Mouse (Mus musculus): ENCODE measurements around the gene Fto.
A peak's percentile ranks its signal among the peaks of the same experiment; 100 is the strongest.

The Fto gene

DNA sequence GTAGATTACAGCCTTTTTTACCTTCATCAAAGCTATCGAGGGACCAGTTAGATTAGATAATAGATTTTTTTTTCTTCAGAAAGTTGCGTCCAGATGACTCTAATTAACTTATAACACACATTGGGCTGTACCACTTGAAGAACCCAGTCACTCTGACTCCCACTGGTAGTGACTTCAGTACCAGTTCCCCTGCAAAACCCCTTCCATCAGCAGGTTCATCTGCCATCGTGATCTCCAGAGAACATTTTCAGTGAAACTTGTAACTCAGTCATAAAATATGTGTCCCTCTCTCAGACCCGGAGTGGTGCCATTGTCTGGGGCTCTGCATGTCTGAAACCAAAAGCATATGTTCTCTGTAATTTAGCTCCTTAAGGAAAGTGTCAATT is 211.5 kb downstream of the Fto start:
- no peak for DNase-seq (ENCODE audit: low spot score in 2 of 2)

DNA sequence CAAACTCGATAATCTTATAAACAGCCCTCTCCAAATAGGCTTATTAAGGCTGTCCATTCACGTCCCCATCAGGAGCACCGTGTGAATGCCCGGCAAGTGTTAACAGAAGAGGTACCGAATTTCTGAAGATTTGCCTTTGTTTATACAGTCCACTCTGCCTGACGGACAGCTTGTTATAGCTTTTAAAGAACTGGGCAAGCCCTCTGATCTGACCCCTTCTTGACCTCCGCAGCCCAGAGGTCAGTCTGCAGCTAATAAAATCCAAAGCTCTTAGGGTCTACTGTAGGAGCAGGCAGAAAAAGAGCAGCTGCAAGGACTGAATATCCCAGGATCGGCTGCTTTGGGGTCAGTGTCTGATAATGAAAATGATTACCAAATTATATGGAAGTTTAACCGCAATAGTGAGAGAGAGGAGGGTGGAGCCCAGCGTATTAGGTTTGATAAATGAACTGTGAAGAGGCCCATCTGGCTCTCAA is 212.1 kb downstream of the Fto start:
- DNase-seq (ENCODE audit: low spot score in 2 of 2): no peak

DNA sequence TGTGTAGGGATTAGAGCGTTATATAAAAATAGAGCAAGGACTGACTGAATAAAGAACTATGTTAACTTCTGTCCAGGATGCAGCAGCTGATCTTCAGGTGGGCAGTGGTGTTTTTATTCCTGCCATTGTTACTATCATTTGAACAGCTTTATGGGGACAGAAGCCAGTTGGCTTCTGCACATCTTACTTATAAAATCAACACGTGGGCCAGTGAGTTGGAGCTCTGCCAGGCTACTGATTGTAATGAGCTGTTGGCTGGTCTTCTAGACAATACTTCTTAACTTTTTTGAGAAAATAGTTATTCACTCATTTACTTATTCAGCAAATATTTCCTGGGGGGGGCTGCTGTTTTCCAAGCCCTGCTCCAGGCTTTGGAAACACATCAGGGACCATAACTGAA is 215.6 kb downstream of the Fto start:
- no peak for DNase-seq (ENCODE audit: low spot score in 2 of 2)

DNA sequence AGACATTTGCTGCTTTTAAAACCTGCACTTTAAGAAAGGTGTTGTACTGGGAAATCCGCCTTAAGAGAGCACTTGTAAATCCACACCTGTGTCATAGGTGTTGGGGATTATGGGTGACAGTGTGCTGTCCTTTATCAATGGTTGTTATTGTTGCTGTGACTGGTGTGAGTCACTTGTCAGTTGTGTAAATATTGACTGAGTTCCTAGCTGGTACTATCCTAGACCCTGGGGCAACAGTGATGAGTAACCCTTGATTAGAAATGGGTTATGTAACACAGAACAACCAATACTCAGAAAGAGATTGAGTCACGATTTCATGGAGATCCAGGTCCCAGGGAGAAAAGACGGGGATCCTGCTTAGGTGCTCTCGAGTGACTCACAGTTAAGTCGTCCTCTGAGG is 216.4 kb downstream of the Fto start:
- DNase-seq (ENCODE audit: low spot score in 2 of 2): no peak

DNA sequence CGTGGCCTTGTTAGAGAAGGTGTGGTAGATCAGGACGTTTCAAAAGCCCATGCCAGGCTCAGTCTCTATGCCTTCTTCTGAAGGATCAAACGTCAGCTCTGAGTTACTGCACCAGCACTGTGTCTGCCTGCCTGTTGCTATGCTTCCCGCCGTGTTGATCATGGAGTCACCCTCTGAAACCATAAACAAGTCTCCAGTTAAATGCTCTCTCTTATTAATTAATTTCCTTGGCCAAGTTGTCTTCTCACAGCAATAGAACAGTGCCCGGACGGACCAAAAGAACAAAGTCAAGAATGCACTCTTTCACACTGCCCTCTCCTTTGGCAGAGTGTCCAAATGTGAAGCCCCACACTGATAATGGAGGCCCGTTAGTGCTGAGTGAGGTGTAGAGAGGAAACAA is 217.3 kb downstream of the Fto start:
- no peak for DNase-seq (ENCODE audit: low spot score in 2 of 2)

DNA sequence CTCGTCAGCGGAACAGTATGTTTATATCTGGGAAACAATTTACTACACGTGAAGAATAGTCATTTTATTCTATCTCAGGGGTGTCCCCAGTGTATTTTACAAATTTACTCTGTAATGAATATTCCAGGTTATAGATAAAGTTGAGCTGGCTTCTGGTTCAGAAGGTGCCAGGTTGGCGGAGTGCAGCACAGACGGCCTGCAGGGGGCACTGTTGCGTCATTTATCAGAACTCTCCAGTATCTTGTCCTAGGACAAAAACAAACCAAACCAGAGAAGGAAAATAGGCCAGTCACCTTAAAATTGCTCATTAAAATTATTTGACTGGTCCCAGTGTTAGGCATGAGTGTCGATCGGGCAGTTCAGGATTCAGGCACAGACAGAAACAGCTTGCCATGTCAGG is 218.6 kb downstream of the Fto start:
- peak; percentile 48 to 81 for DNase-seq (ENCODE audit: low spot score in 2 of 2)

DNA sequence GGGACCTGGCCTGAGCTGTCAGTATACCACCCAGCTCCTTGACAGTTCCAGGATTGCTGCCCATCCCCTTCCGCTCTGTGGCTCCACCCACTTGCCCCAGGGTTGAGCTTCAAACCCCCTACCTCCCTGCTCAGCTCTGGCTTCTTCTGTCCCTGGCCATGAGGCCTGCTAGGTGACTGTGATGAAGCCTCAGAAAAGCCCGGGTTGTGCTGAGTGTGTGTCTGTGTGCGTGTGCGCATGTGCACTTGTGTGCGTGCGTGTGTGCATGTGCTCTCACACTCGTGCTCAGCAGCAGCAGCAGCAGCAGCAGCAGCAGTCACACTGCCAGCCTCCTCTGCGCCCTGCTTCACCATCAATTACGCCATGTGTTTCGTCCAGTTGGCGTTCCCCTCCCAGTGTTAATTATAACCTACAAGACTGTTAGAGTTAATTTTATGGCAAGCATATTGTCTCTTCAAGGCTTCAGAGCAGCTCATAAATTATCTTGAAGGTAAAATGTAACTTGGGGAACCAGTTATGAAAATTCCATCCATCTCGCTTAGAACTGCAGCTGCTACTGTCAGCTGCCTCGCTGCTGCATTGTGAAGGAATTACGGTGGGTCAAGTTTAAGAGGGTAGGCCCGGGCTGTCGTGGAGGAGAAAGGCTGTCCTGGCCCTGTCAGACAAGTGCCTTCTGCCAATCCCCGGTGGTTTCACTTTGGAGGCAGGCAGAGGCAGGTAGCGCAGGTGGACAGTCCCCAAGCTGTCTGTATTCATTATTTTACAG is 219.5 kb downstream of the Fto start:
- DNase-seq (ENCODE audit: low spot score in 2 of 2): no peak

DNA sequence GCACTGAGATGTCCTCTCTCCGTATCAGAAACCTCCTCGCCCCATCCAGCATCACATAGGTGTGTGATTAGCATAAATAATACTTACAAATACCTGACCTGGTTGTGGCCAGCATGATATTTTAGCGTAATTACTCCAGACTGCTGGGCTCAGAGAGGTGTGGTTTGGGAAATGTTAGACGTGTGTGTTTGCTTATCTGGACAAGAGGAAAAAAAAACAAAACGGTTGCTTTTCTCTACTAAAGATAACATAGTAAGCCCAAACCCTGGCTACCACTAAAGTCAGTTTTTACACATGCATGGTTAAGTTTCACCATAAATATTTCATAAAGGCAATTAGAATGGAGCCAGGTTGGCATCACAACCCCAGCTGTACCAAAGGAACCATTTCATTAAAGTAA is 221.4 kb downstream of the Fto start:
- no peak for DNase-seq (ENCODE audit: low spot score in 2 of 2)

DNA sequence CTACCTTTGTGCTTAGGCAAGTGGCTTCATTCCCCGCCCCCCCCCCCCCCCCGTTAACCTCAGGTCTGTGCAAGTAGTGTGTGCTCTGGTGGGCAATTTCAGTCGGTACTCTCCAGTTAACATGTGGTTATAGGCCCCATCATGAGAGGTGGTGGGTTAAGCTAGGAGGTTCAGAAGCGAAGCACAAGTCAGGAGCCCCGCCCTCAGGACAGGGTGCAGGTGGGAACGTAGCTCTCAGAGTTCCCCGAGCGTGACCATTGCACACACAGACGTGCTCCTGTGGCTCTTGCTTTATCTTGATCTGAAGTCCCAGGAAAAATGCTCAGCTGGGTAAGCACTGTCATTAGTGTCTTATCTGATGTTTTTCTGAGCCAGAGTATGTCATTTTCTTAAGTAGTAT is 224.8 kb downstream of the Fto start:
- no peak for DNase-seq (ENCODE audit: low spot score in 2 of 2)

DNA sequence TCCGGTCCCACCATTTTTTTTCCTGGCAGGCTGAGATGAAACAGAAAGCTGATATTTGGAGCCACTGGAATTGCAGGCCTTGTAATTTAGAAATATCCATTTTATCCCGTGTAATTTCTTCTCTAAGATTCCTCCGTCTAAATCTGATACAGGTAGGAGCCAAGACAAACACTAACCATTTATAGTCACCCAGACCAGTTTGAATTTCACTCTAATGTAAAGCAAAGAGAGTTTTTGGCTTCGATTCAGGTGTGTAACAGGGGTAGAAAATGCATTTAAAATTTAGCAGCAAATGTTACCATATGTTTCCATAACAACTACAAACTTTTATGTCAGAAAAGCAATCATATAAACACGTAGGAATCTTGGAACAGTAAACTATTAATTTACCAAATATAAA is 225.6 kb downstream of the Fto start:
- DNase-seq (ENCODE audit: low spot score in 2 of 2): no peak

DNA sequence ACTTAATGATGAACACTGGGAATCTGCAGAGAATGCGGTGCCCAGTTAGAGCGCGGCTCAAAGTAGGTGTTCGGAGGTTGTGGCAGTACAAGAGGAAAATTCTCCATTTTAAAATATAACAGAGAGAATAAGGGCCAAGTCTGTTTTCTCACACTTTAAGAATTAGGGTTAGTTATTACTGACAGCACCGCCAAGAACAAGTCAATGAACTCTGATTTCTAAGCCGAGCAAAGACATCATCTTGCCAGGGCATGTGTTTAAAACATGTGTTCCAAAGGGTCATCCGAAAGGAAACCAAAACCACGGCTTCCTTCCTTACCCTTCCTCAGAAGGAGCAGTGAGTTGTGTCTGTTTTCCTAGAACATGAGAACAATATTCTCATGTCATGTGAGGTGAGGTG is 226.3 kb downstream of the Fto start:
- DNase-seq (ENCODE audit: low spot score in 2 of 2): no peak

DNA sequence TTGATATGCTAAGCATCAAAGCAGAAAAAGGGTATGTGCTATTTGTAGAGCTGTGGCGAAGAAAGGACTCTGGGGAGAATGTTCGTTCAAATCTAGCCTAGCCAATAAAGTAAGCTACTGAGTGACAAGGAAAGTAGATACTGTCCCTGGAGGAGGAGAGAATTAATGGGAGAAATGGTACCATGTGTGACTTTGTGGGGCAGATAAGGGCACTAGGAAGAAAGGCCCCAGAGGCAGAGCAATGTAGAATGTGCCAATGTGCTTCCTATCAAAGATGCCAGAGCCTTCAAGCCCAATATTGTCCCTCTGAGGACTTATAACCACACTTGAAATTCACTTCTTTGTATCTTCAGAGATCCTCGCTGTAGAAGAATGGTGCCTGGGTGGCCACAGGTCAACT is 227.9 kb downstream of the Fto start:
- no peak for DNase-seq (ENCODE audit: low spot score in 2 of 2)

DNA sequence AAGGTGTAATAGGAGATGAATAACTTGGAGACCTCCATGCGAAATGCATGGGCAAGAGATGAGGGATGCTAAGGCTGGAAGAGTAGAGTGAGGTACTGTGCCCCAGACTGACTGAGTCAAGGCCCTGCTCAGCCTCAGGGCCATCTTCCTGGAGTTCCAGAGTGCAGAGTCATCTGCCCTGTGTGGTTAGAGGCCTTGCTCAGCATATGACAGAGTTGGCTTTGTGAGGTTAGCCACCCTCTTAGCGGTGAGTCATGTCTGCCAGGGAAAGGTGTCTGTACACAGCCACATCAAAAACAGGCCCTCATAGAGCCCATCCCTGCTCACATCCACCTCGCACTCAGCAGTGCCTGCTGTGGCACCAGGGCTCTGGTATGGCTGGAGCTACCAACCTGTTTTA is 232.2 kb downstream of the Fto start:
- no peak for DNase-seq (ENCODE audit: low spot score in 2 of 2)

DNA sequence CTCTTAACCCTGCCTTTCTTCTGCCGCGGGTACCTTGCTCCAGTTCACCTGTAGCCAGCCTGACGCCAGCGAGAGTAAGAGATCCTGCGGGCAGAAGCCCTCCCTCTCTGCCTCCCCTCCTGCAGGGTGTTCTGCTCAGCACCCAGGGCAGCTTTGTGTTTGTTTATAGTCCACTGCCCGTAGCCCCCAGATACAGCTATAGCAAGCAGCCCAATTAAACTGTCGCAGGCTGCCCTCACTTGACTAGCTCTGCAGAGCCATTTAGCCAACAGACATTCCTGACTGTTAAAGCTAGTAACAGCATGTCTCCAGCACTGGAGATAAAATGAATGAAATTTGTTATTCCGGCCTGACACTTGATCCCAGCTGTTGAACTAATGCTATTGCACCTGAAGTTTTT is 233.3 kb downstream of the Fto start:
- no peak for DNase-seq (ENCODE audit: low spot score in 2 of 2)

DNA sequence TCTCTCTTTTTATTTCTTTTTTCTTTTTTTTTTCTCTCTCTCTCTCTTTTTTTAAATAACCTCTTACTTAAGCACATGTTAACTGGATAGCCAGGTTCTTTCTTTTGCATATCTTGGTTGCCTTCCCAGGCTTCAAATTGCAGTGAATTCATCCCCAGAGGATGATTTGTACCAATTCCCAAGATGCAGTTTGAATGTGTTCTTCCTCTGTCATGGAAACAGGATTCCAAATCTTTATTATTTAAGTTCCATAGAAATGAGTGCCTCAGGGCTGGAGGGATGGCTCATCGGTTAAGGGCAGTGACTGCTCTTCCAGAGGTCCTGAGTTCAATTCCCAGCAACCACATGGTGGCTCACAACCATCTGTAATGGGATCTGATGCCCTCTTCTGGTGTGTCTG is 236.8 kb downstream of the Fto start:
- no peak for DNase-seq (ENCODE audit: low spot score in 2 of 2)

DNA sequence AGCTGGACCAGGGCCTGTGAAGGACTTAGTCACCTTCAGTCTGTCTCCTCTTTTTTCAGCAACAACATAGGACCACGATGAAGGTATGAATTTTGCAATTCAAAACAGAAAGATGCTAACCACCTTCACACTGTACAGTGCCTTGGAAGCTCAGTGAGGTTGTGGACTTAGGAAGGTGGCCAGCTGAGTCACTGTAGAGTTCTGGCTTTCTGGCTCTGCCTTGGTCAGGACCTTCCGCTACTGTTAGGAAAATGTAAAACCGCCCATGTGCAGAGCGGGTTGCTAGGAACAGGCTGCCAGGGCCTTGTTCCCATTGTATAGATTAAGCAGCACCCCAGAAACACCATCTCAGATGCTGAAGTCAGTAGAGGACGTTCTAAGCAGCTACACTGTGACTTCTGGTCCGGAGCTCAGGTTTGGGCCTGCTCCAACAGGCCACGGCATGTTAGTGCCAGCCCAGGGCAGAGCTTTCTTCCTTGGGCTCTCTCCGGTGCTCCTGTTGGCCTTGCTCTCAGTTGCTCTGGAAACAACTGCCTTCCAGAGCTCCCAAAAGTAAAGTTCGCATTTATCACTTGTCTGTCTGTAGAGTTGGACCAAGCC is 237.9 kb downstream of the Fto start:
- no peak for DNase-seq (ENCODE audit: low spot score in 2 of 2)

DNA sequence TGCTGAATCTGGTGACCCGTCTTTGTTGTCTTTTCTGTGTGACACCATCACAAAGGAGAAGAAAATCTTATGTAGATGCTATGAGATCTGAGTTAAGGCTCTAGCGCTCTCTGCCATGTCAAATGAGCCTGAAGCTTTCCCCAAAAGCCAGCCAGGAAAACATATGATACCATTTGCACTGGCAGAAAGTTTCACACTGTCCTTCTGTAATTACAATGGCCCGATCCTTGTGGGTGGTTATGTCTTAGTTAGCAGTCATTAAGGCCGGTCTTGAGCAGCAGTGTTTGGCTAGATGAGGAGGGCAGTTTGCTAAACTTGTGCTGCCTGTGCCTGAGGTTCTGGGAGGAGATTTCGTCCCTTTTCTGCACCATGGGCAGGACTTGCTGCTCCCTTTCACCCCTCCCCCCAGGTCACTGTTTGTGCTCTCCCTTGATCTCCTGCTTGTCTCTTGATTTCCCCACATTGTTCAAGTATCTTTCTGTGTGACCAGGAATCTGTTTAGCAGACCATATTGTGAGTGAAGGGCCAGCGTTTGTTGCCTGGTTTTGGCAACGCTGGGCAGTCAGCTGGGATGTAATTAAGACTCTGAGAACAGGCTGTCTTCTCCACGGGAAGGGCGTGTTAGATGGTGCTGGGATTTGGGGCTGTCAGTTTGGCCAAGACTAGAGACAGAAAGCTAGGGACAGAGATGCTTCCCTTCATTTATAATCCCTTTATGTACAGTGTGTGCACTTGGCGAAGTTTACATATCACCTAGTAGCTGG is 238.6 kb downstream of the Fto start:
- no peak for DNase-seq (ENCODE audit: low spot score in 2 of 2)

DNA sequence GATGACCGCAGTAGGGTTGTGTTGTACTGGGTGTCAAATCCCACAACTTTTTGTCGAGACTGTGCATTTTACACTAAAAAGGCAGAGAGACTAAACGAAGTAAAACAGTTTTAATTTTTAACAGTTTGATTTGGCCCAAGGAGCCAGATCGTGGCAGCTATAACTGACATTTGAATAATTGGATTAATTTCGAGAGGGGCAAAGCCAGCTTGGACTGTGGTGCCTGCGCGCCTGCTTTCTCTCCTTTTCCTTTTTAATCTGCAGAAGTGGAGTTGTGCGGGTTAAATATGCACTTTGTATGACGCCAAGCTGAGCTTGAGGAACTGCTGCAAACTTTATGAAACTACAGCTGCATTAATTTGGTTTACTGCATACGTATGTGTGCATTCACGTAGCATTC is 239.3 kb downstream of the Fto start:
- DNase-seq (ENCODE audit: low spot score in 2 of 2): no peak

DNA sequence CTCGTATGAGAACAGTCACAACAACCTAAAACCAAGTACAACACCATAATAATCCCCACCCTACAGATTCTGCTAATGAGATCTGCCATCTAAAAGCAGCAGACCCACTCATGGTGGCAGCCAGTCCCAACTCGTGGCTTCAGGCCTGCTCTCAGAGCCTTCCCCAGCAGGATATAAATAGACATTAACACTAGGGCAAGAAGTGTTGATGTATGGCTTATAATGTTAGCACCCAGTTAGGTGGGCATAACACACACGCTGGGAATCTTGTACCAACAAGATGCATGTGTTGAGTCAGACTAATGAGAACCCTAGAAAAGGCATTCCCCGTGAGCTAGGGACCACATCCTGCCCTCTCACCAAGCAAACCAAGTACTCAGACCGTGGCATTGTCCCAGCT is 240.1 kb downstream of the Fto start:
- DNase-seq (ENCODE audit: low spot score in 2 of 2): no peak

DNA sequence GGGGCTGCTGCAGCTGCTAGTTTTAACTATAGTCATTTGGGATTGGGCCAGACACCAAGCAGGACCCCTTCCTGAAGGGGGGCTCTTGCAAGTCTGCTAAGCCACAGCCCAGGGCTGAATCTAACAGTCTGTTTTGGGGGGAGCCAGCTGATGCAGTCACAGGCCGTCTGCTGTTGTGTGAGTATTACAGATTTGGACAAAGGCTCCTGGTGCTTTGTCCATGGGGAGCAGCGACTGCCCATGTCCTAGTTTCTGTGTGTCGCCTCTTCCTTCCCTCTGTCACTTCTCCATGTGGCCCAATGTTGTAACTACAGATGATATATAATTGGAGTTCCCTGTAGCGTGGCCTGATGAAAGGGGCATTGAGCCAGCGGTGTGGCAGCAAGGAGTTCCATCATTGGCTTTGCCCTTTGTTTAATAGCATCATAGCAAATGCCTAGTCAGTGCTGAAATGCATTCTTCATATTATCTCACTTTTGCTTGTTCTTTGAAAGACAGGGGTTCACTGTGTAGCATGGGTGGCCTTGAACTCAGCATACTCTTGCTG is 243.8 kb downstream of the Fto start:
- no peak for DNase-seq (ENCODE audit: low spot score in 2 of 2)

DNA sequence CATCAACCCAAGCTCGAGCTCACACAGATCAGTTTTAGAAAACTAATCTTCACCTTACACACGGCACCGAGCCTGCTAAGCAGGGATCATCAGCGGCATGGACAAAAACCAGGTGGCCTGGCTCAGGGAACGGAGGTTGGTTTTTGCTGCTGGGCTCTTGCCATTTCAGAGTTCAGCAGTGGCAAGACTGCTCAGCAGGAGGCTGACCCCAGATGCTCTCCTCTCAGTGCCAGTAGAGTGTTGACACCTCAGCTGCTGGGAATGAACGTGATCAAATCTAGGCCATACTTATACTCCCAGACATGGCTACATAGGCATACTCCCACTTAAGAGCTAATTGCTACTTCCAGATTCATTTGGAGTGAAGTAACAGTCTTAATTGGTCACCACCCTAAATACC is 245.1 kb downstream of the Fto start:
- DNase-seq (ENCODE audit: low spot score in 2 of 2): no peak

DNA sequence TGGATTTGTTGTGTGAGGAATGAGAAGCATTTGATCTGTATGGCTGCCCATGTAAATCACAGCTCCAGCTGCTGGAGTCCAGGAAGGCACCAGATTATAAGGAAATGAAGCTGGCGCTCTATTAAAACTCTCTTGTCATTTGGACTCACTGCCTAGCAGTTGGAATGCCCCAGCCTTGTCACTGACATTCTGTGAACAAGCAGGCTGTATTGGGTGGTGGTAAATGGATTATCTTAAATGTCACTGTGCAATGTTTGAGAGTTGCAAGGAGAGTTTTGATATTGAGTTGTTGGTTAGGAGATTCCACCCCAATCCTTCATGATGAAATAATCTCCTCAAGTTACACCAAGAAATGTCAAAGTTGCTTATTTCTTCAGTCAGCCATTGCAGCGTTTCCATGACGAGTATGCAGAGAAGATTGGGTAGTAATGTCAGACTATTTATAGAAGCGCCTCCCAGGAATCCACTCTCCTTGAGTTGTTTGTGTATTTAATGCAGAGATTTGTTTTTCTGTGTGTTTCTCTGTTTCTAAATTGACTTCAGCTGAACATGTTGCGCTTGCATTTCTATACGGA is 246.8 kb downstream of the Fto start:
- no peak for DNase-seq (ENCODE audit: low spot score in 2 of 2)

Data from urinary bladder, postnatal 4 days (tissue).